Comparison of ENCODE assay signal across 10 mouse cellular contexts in genomic region chr12:76372046-76372445, GRCm38 (mm10). TPM values are rescaled to one million over a fixed set of nuclear protein-coding genes. Genes with fewer than 3 reads are reported as not detected.
DNase-seq lines count a peak whose midpoint lies in the region; ATAC-seq and TF ChIP-seq lines count a peak whose summit lies in the region.
"Had no signal": no experiment of that assay in that cellular context is flagged by ENCODE, and none has a peak within 500 bp of the region (broad histone marks: within the 10 kb centered on the region; RNA-seq: fewer than 3 reads in every experiment).

No protein-coding gene starts in this region.

- H3K9ac ChIP-seq in heart, embryonic 11.5 days (ENCODE audit: low read depth, low read length) = peak overlapping the region; percentile 99
- H3K9ac ChIP-seq in hindbrain, embryonic 11.5 days (ENCODE audit: low read depth, low read length) = no peak overlapping the region; the same call in 1 of the 2 replicates

- peaks cover 76% of the 10 kb centered on the region for H3K79me2 ChIP-seq in macrophage (ENCODE audit: inconsistent target)

- 41% methylated on average over 7 of the region's 7 CpGs for WGBS in heart, embryonic 11.5 days (ENCODE audit: insufficient replicate concordance)
- WGBS in hindbrain, embryonic 11.5 days = 48% methylated on average over 7 of the region's 7 CpGs
- 20% methylated on average over 7 of the region's 7 CpGs for WGBS in macrophage (ENCODE audit: missing documents)

- H3K36me3 ChIP-seq in heart, embryonic 11.5 days (ENCODE audit: control insufficient read depth, insufficient read depth, low read length) = no peaks in the 10 kb centered on the region
- H3K36me3 ChIP-seq in E14TG2a.4 (ENCODE audit: insufficient read depth, low read length) (peaks cover under 1% of the 10 kb centered on the region), macrophage (ENCODE audit: inconsistent target) (no peaks in the 10 kb centered on the region)
- H3K36me3 ChIP-seq in hindbrain, embryonic 11.5 days (ENCODE audit: control insufficient read depth, insufficient read depth, low read length) = no peaks in the 10 kb centered on the region

- peak overlapping the region; percentile 100 for H3K27ac ChIP-seq in heart, embryonic 11.5 days (ENCODE audit: low read depth, low read length)
- H3K27ac ChIP-seq in hindbrain, embryonic 11.5 days (ENCODE audit: low read depth, low read length) = no peak overlapping the region
- H3K27ac ChIP-seq in macrophage = peak overlapping the region; percentile 75

- ATAC-seq in heart, embryonic 11.5 days (replicated peaks; ENCODE audit: insufficient number of reproducible peaks, low FRiP score, low TSS enrichment) = no peak
- ATAC-seq in hindbrain, embryonic 11.5 days (ENCODE audit: low FRiP score) = no peak

- no peaks in the 10 kb centered on the region for H3K9me3 ChIP-seq in heart, embryonic 11.5 days (replicated peaks; ENCODE audit: control insufficient read depth, low read length)
- H3K9me3 ChIP-seq in E14TG2a.4 (ENCODE audit: low read length) = no peaks in the 10 kb centered on the region
- no peaks in the 10 kb centered on the region for H3K9me3 ChIP-seq in hindbrain, embryonic 11.5 days (ENCODE audit: control insufficient read depth, low read length)

- no peak for DNase-seq in heart, adult 11 months
- DNase-seq in hindbrain, embryonic 11.5 days (ENCODE audit: low spot score) = no peak
- no peak for DNase-seq in adrenal gland, postnatal 36 days
- DNase-seq in layer of hippocampus, adult 9-11 months = no peak
- DNase-seq in left cerebral cortex, postnatal 4 days = no peak
- DNase-seq: lung, postnatal 10 days; thymus, postnatal 36 days had no signal

- H3K4me1 ChIP-seq in heart, embryonic 11.5 days (ENCODE audit: control insufficient read depth, insufficient read depth, low read length) = peaks cover 47% of the 10 kb centered on the region
- peaks cover 68% of the 10 kb centered on the region for H3K4me1 ChIP-seq in E14TG2a.4 (replicated peaks; ENCODE audit: low read depth, low read length)
- peaks cover 12% of the 10 kb centered on the region for H3K4me1 ChIP-seq in hindbrain, embryonic 11.5 days (replicated peaks; ENCODE audit: control insufficient read depth, insufficient read depth, low read length)

- no peak for TF ChIP-seq CTCF in E14TG2a.4 (conservative IDR thresholded peaks at IDR 0.05; ENCODE audit: low read length)

- intact Hi-C loops in left cerebral cortex, postnatal 4 days (cut with DNase I) = no loop called here

- H3K27me3 ChIP-seq in heart, embryonic 11.5 days (ENCODE audit: control insufficient read depth, insufficient read depth, low read length) = no peaks in the 10 kb centered on the region
- no peaks in the 10 kb centered on the region for H3K27me3 ChIP-seq in E14TG2a.4 (ENCODE audit: insufficient read depth, low read length)
- no peaks in the 10 kb centered on the region for H3K27me3 ChIP-seq in hindbrain, embryonic 11.5 days (ENCODE audit: control insufficient read depth, insufficient read depth, low read length)

- peak overlapping the region; percentile 99 for H3K4me3 ChIP-seq in heart, embryonic 11.5 days (ENCODE audit: low read depth, low read length)
- H3K4me3 ChIP-seq in E14TG2a.4 (replicated peaks; ENCODE audit: low read length) (peak overlapping the region; percentile 92), macrophage (ENCODE audit: inconsistent target) (peak overlapping the region; percentile 73)
- peak overlapping the region; percentile 95 for H3K4me3 ChIP-seq in hindbrain, embryonic 11.5 days (ENCODE audit: low read depth, low read length)

- peak overlapping the region; percentile 95 for H3K4me2 ChIP-seq in heart, embryonic 11.5 days
- peak overlapping the region; percentile 89 for H3K4me2 ChIP-seq in hindbrain, embryonic 11.5 days (replicated peaks; ENCODE audit: low read depth, low read length)

RNA-seq across cellular contexts. Expression of gene Zbtb1, which starts 2.0 kb away (rescaled TPM):
- polyA plus RNA-seq in heart, embryonic 11.5 days (2014; fragmentation: Nextera tagmentation; extraction: Ambion mirVana) = 10.2 and 10.5 TPM in 2 replicates
- polyA plus RNA-seq in hindbrain, embryonic 11.5 days (2014; fragmentation: Nextera tagmentation; extraction: Ambion mirVana) = 8.2 and 8.3 TPM in 2 replicates
- total RNA-seq in macrophage (2018; cell fraction: chromatin; rRNA removed) = 10 to 100 TPM in 16 of 26 experiments, 1 to 10 TPM in 10; 1.9 to 29.5 (median 15.6) TPM
- 1 to 10 TPM; 1.0 to 7.8 (median 6.3) TPM for total RNA-seq in macrophage (2018; cell fraction: cytosol; rRNA removed)
- total RNA-seq in macrophage (2018; cell fraction: nucleus; rRNA removed) = 10 to 100 TPM in 13 of 26 experiments, 1 to 10 TPM in 13; 2.4 to 31.1 (median 9.7) TPM
- polyA plus RNA-seq in macrophage (2018) = 5.0 to 6.5 TPM (median 5.2 TPM) in 3 replicates
- total RNA-seq in adrenal gland, postnatal 36 days (2021) = 1 to 10 TPM; 5.2 to 5.8 TPM
- 1 to 10 TPM; 3.7 to 4.6 TPM for total RNA-seq in left cerebral cortex, postnatal 4 days (2021)

RNA-seq across cellular contexts. Expression of gene Zbtb25, which starts 2.6 kb away (rescaled TPM):
- polyA plus RNA-seq in heart, embryonic 11.5 days (2014; fragmentation: Nextera tagmentation; extraction: Ambion mirVana) = 15.3 and 16.3 TPM in 2 replicates
- 19.2 and 19.7 TPM in 2 replicates for polyA plus RNA-seq in hindbrain, embryonic 11.5 days (2014; fragmentation: Nextera tagmentation; extraction: Ambion mirVana)
- 10 to 100 TPM in 15 of 26 experiments, 1 to 10 TPM in 11; 1.7 to 19.1 (median 11.6) TPM for total RNA-seq in macrophage (2018; cell fraction: chromatin; rRNA removed)
- 1 to 10 TPM; 1.3 to 6.5 (median 5.1) TPM for total RNA-seq in macrophage (2018; cell fraction: cytosol; rRNA removed)
- 10 to 100 TPM in 9 of 26 experiments, 1 to 10 TPM in 17; 2.3 to 17.0 (median 8.8) TPM for total RNA-seq in macrophage (2018; cell fraction: nucleus; rRNA removed)
- 5.3 to 6.8 TPM (median 5.6 TPM) in 3 replicates for polyA plus RNA-seq in macrophage (2018)
- 1 to 10 TPM; 5.9 to 9.9 TPM for total RNA-seq in adrenal gland, postnatal 36 days (2021)
- total RNA-seq in left cerebral cortex, postnatal 4 days (2021) = 10 to 100 TPM; 19.0 to 22.2 TPM

RNA-seq across cellular contexts. Expression of gene Hspa2, which starts 31.9 kb away (rescaled TPM):
- polyA plus RNA-seq in heart, embryonic 11.5 days (2014; fragmentation: Nextera tagmentation; extraction: Ambion mirVana) = 19.5 and 20.6 TPM in 2 replicates
- polyA plus RNA-seq in hindbrain, embryonic 11.5 days (2014; fragmentation: Nextera tagmentation; extraction: Ambion mirVana) = 8.1 and 11.2 TPM in 2 replicates
- 1 to 10 TPM in 14 of 26 experiments, under 1 TPM in 12; 0.45 to 2.4 (median 1.0) TPM for total RNA-seq in macrophage (2018; cell fraction: chromatin; rRNA removed)
- 1 to 10 TPM; 3.6 to 7.4 (median 5.5) TPM for total RNA-seq in macrophage (2018; cell fraction: cytosol; rRNA removed)
- total RNA-seq in macrophage (2018; cell fraction: nucleus; rRNA removed) = 1 to 10 TPM in 25 of 26 experiments, under 1 TPM in 1; 0.91 to 4.3 (median 2.4) TPM
- polyA plus RNA-seq in macrophage (2018) = 4.0 to 5.0 TPM (median 4.9 TPM) in 3 replicates
- total RNA-seq in adrenal gland, postnatal 36 days (2021) = 10 to 100 TPM; 18.5 to 21.5 TPM
- 10 to 100 TPM in 1 of 2 experiments, 1 to 10 TPM in 1; 10.0 to 11.3 TPM for total RNA-seq in left cerebral cortex, postnatal 4 days (2021)

RNA-seq across cellular contexts. Expression of gene Ppp1r36, which starts 45.3 kb away (rescaled TPM):
- 2.8 and 3.7 TPM in 2 replicates for polyA plus RNA-seq in heart, embryonic 11.5 days (2014; fragmentation: Nextera tagmentation; extraction: Ambion mirVana)
- polyA plus RNA-seq in hindbrain, embryonic 11.5 days (2014; fragmentation: Nextera tagmentation; extraction: Ambion mirVana) = 1.9 and 2.3 TPM in 2 replicates
- not detected for total RNA-seq in macrophage (2018; cell fraction: chromatin; rRNA removed)
- not detected for total RNA-seq in macrophage (2018; cell fraction: cytosol; rRNA removed)
- total RNA-seq in macrophage (2018; cell fraction: nucleus; rRNA removed) = not detected
- not detected in 3 replicates for polyA plus RNA-seq in macrophage (2018)
- not detected for total RNA-seq in adrenal gland, postnatal 36 days (2021)
- under 1 TPM; 0.48 to 0.88 TPM for total RNA-seq in left cerebral cortex, postnatal 4 days (2021)

RNA-seq across cellular contexts. Expression of gene Akap5, which starts 47.4 kb away (rescaled TPM):
- 8.5 and 8.8 TPM in 2 replicates for polyA plus RNA-seq in heart, embryonic 11.5 days (2014; fragmentation: Nextera tagmentation; extraction: Ambion mirVana)
- 4.0 and 5.4 TPM in 2 replicates for polyA plus RNA-seq in hindbrain, embryonic 11.5 days (2014; fragmentation: Nextera tagmentation; extraction: Ambion mirVana)
- 1 to 10 TPM in 5 of 26 experiments, under 1 TPM in 14, not detected in 7; 0.17 to 1.8 (median 0.65) TPM for total RNA-seq in macrophage (2018; cell fraction: chromatin; rRNA removed)
- under 1 TPM in 4 of 26 experiments, not detected in 22; under 0.01 to 0.03 (median 0.03) TPM for total RNA-seq in macrophage (2018; cell fraction: cytosol; rRNA removed)
- 1 to 10 TPM in 1 of 26 experiments, under 1 TPM in 15, not detected in 10; 0.06 to 1.7 (median 0.21) TPM for total RNA-seq in macrophage (2018; cell fraction: nucleus; rRNA removed)
- 0.01 TPM in 1 of 3 replicates, not detected in the others for polyA plus RNA-seq in macrophage (2018)
- under 1 TPM; 0.46 to 0.83 TPM for total RNA-seq in adrenal gland, postnatal 36 days (2021)
- total RNA-seq in left cerebral cortex, postnatal 4 days (2021) = 10 to 100 TPM; 29.9 to 37.0 TPM
